Mouse (Mus musculus) left cerebral cortex, adult 9 months (tissue): Measurements from ENCODE around the gene Olfr1228.

Experiments used
- DNase-seq, 2 experiments: peaks; one replicate each; pipeline ENCODE4 v3.0.0; 2022; ENCODE audit warnings: low spot score in 2 of 2

Olfr1228 gene

DNA sequence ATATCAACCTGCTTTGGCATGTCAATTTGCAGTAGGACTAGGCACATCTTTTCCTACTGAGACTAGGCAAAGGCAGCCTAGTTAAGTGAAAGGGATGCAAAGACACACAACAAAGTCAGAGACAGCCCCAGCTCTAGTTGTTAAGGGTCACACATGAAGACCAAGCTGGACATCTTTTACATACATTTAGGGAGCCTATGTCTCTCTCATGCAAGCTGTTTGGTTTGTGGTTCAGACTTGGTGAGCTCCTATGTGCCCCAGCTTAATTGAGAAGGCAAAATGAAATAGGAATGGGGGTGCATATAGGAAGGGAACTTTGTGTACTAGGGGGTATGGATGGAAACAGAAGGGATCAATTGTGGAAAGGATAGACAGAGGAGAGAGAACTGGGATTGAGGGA lies at the start of gene Olfr1228:
Olfr1228 (minus strand) TSS at position 101 of the 400 bp plus-strand sequence.
- no peak for DNase-seq

- DNase-seq: no peak
Measured at GRCm38 (mm10) chr2:89297168-89297567, 43.3 kb upstream of the Olfr1228 start, which contains the start of gene Olfr1230. TSS of gene Olfr1230 (minus strand) at chr2:89297268.

DNA sequence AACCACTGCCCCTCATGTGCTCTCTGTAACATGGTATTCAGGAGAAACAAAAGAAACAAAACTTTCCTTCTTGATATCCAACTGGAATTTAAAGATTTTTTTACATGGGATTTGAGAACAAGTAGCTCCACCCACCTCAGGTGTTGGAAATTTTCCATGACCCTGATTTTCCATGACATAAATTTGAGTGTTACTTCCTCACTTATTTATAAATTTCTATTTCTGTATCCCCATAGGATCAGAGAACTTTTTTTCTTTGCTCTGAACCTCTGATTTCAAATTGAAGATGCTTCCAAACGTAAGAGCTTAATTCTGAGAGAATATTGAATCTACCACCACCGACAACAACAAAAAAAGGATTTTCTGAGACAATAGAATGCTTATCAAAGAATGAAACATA lies 34.1 kb upstream of the Olfr1228 start, which contains the start of gene Olfr1229:
Olfr1229 (minus strand) TSS at position 101 of the 400 bp plus-strand sequence.
- no peak for DNase-seq

GRCm38 (mm10) chr2:89199948-89200347 lies 53.9 kb downstream of the Olfr1228 start, which contains the start of gene Olfr1226:
TSS of gene Olfr1226 (minus strand) at chr2:89200048.
- no peak for DNase-seq
